Mouse (Mus musculus): Measurements from ENCODE around the gene Rnf182. TPM values are rescaled to one million over a fixed set of nuclear protein-coding genes. Genes with fewer than 3 reads are reported as not detected.

Gene Rnf182
- polyA plus RNA-seq, 1 experiment from 2014 or later, result 1.7 TPM

- Histone ChIP-seq H3K4me1 (ENCODE audit: control insufficient read depth, insufficient read depth, low read length) (0 out of 2 replicates have a peak, but pooled peaks cover 2% of the 10 kb centered on the region), H3K27ac (ENCODE audit: low read length) (no peak overlapping the region), H3K4me2 (ENCODE audit: low read depth, low read length) (no peak overlapping the region), H3K27me3 (ENCODE audit: control insufficient read depth, insufficient read depth, low read length) (no peaks in the 10 kb centered on the region), H3K9ac (ENCODE audit: low read length) (no peak overlapping the region), H3K4me3 (ENCODE audit: low read length) (no peak overlapping the region), H3K9me3 (replicated peaks; ENCODE audit: control insufficient read depth, low read length) (peaks cover 4% of the 10 kb centered on the region; the same call in 1 of the 2 replicates), H3K36me3 (ENCODE audit: control insufficient read depth, insufficient read depth) (no peaks in the 10 kb centered on the region)
- ATAC-seq (replicated peaks; ENCODE audit: extremely low read depth, insufficient read depth, low FRiP score), result no peak
- WGBS, result 90% methylated on average over 12 of the region's 12 CpGs
These were observed 50.6 kb downstream of the Rnf182 start for GRCm38 (mm10) chr13:43666130-43666529.

GRCm38 (mm10) chr13:43666920-43667319 lies 51.4 kb downstream of the Rnf182 start:
- 55% methylated on average over 6 of the region's 6 CpGs for WGBS
- Histone ChIP-seq H3K36me3 (ENCODE audit: control insufficient read depth, insufficient read depth) (no peaks in the 10 kb centered on the region), H3K9me3 (replicated peaks; ENCODE audit: control insufficient read depth, low read length) (no peaks in the 10 kb centered on the region), H3K4me2 (ENCODE audit: low read depth, low read length) (no peak overlapping the region), H3K4me1 (ENCODE audit: control insufficient read depth, insufficient read depth, low read length) (0 out of 2 replicates have a peak, but pooled peaks cover 2% of the 10 kb centered on the region), H3K27me3 (ENCODE audit: control insufficient read depth, insufficient read depth, low read length) (no peaks in the 10 kb centered on the region), H3K9ac (ENCODE audit: low read length) (no peak overlapping the region), H3K4me3 (ENCODE audit: low read length) (no peak overlapping the region), H3K27ac (ENCODE audit: low read length) (no peak overlapping the region)
- no peak for ATAC-seq (replicated peaks; ENCODE audit: extremely low read depth, insufficient read depth, low FRiP score)

- no peak overlapping the region for H3K9ac ChIP-seq (ENCODE audit: low read length)
- H3K27ac ChIP-seq (ENCODE audit: low read length), result no peak overlapping the region
- ATAC-seq (replicated peaks; ENCODE audit: extremely low read depth, insufficient read depth, low FRiP score), result no peak
- H3K4me2 ChIP-seq (ENCODE audit: low read depth, low read length), result no peak overlapping the region
- no peaks in the 10 kb centered on the region for H3K36me3 ChIP-seq (ENCODE audit: control insufficient read depth, insufficient read depth)
- no peaks in the 10 kb centered on the region for H3K9me3 ChIP-seq (replicated peaks; ENCODE audit: control insufficient read depth, low read length)
- WGBS, result 56% methylated on average over 8 of the region's 8 CpGs
- H3K4me1 ChIP-seq (ENCODE audit: control insufficient read depth, insufficient read depth, low read length), result peaks cover 3% of the 10 kb centered on the region; the same call in 1 of the 2 replicates
- no peaks in the 10 kb centered on the region for H3K27me3 ChIP-seq (ENCODE audit: control insufficient read depth, insufficient read depth, low read length)
- no peak overlapping the region for H3K4me3 ChIP-seq (ENCODE audit: low read length)
These were observed 61.8 kb downstream of the Rnf182 start for GRCm38 (mm10) chr13:43677159-43677882.

- no peaks in the 10 kb centered on the region for H3K36me3 ChIP-seq (ENCODE audit: control insufficient read depth, insufficient read depth)
- H3K4me2 ChIP-seq (ENCODE audit: low read depth, low read length), result no peak overlapping the region
- H3K4me1 ChIP-seq (ENCODE audit: control insufficient read depth, insufficient read depth, low read length), result peaks cover 3% of the 10 kb centered on the region; the same call in 1 of the 2 replicates
- 79% methylated on average over 5 of the region's 5 CpGs for WGBS
- no peaks in the 10 kb centered on the region for H3K9me3 ChIP-seq (replicated peaks; ENCODE audit: control insufficient read depth, low read length)
- no peak overlapping the region for H3K27ac ChIP-seq (ENCODE audit: low read length)
- no peaks in the 10 kb centered on the region for H3K27me3 ChIP-seq (ENCODE audit: control insufficient read depth, insufficient read depth, low read length)
- ATAC-seq (replicated peaks; ENCODE audit: extremely low read depth, insufficient read depth, low FRiP score), result no peak
- no peak overlapping the region for H3K9ac ChIP-seq (ENCODE audit: low read length)
- no peak overlapping the region for H3K4me3 ChIP-seq (ENCODE audit: low read length)
These were observed 62.4 kb downstream of the Rnf182 start for GRCm38 (mm10) chr13:43677883-43678244.

- Histone ChIP-seq H3K4me2 (ENCODE audit: low read depth, low read length) (no peak overlapping the region), H3K36me3 (ENCODE audit: control insufficient read depth, insufficient read depth) (no peaks in the 10 kb centered on the region), H3K27ac (ENCODE audit: low read length) (no peak overlapping the region), H3K9ac (ENCODE audit: low read length) (no peak overlapping the region), H3K4me3 (ENCODE audit: low read length) (no peak overlapping the region), H3K9me3 (replicated peaks; ENCODE audit: control insufficient read depth, low read length) (no peaks in the 10 kb centered on the region), H3K4me1 (ENCODE audit: control insufficient read depth, insufficient read depth, low read length) (peaks cover 6% of the 10 kb centered on the region; the same call in 1 of the 2 replicates), H3K27me3 (ENCODE audit: control insufficient read depth, insufficient read depth, low read length) (no peaks in the 10 kb centered on the region)
- WGBS, result 39% methylated on average over 8 of the region's 8 CpGs
- peak; percentile 60 for ATAC-seq (replicated peaks; ENCODE audit: extremely low read depth, insufficient read depth, low FRiP score)
These were observed 69.0 kb downstream of the Rnf182 start for GRCm38 (mm10) chr13:43684499-43684994.

- no peak for ATAC-seq (replicated peaks; ENCODE audit: extremely low read depth, insufficient read depth, low FRiP score)
- H3K4me2 ChIP-seq (ENCODE audit: low read depth, low read length), result no peak overlapping the region
- WGBS, result 87% methylated on average over 10 of the region's 10 CpGs
These were observed 72.6 kb downstream of the Rnf182 start for GRCm38 (mm10) chr13:43688065-43688464.

GRCm38 (mm10) chr13:43691755-43692154 lies 76.2 kb downstream of the Rnf182 start:
- ATAC-seq (replicated peaks; ENCODE audit: extremely low read depth, insufficient read depth, low FRiP score), result no peak
- WGBS, result 55% methylated on average over 3 of the region's 3 CpGs
- H3K9me3 ChIP-seq (replicated peaks; ENCODE audit: control insufficient read depth, low read length), result no peaks in the 10 kb centered on the region

More at GRCm38 (mm10) chr13:43688065-43688464, 72.6 kb downstream of the Rnf182 start:
- Histone ChIP-seq H3K27ac (ENCODE audit: low read length) (no peak overlapping the region), H3K27me3 (ENCODE audit: control insufficient read depth, insufficient read depth, low read length) (no peaks in the 10 kb centered on the region), H3K4me1 (ENCODE audit: control insufficient read depth, insufficient read depth, low read length) (peaks cover 6% of the 10 kb centered on the region; the same call in 1 of the 2 replicates), H3K4me3 (ENCODE audit: low read length) (no peak overlapping the region), H3K9ac (ENCODE audit: low read length) (no peak overlapping the region), H3K9me3 (replicated peaks; ENCODE audit: control insufficient read depth, low read length) (no peaks in the 10 kb centered on the region), H3K36me3 (ENCODE audit: control insufficient read depth, insufficient read depth) (no peaks in the 10 kb centered on the region)

GRCm38 (mm10) chr13:43695521-43695920 lies 80.0 kb downstream of the Rnf182 start:
- no peaks in the 10 kb centered on the region for H3K27me3 ChIP-seq (ENCODE audit: control insufficient read depth, insufficient read depth, low read length)
- no peak overlapping the region for H3K4me3 ChIP-seq (ENCODE audit: low read length)
- H3K4me1 ChIP-seq (ENCODE audit: control insufficient read depth, insufficient read depth, low read length), result no peaks in the 10 kb centered on the region
- H3K4me2 ChIP-seq (ENCODE audit: low read depth, low read length), result no peak overlapping the region
- no peaks in the 10 kb centered on the region for H3K9me3 ChIP-seq (replicated peaks; ENCODE audit: control insufficient read depth, low read length)
- H3K9ac ChIP-seq (ENCODE audit: low read length), result no peak overlapping the region
- ATAC-seq (replicated peaks; ENCODE audit: extremely low read depth, insufficient read depth, low FRiP score), result no peak
- H3K36me3 ChIP-seq (ENCODE audit: control insufficient read depth, insufficient read depth), result no peaks in the 10 kb centered on the region
- H3K27ac ChIP-seq (ENCODE audit: low read length), result no peak overlapping the region

More at GRCm38 (mm10) chr13:43691755-43692154, 76.2 kb downstream of the Rnf182 start:
- Histone ChIP-seq H3K27ac (ENCODE audit: low read length) (no peak overlapping the region), H3K4me3 (ENCODE audit: low read length) (no peak overlapping the region), H3K27me3 (ENCODE audit: control insufficient read depth, insufficient read depth, low read length) (no peaks in the 10 kb centered on the region), H3K9ac (ENCODE audit: low read length) (no peak overlapping the region), H3K4me2 (ENCODE audit: low read depth, low read length) (no peak overlapping the region), H3K4me1 (ENCODE audit: control insufficient read depth, insufficient read depth, low read length) (no peaks in the 10 kb centered on the region), H3K36me3 (ENCODE audit: control insufficient read depth, insufficient read depth) (no peaks in the 10 kb centered on the region)

GRCm38 (mm10) chr13:43696011-43696410 lies 80.5 kb downstream of the Rnf182 start:
- Histone ChIP-seq H3K4me2 (ENCODE audit: low read depth, low read length) (no peak overlapping the region), H3K27me3 (ENCODE audit: control insufficient read depth, insufficient read depth, low read length) (no peaks in the 10 kb centered on the region), H3K27ac (ENCODE audit: low read length) (no peak overlapping the region), H3K36me3 (ENCODE audit: control insufficient read depth, insufficient read depth) (no peaks in the 10 kb centered on the region), H3K4me3 (ENCODE audit: low read length) (no peak overlapping the region), H3K9me3 (replicated peaks; ENCODE audit: control insufficient read depth, low read length) (no peaks in the 10 kb centered on the region), H3K4me1 (ENCODE audit: control insufficient read depth, insufficient read depth, low read length) (no peaks in the 10 kb centered on the region), H3K9ac (ENCODE audit: low read length) (no peak overlapping the region)
- ATAC-seq (replicated peaks; ENCODE audit: extremely low read depth, insufficient read depth, low FRiP score), result no peak
- WGBS, result 85% methylated on average over 7 of the region's 7 CpGs
